Comparison of ENCODE assay signal across 9 mouse cellular contexts in the genomic region with DNA sequence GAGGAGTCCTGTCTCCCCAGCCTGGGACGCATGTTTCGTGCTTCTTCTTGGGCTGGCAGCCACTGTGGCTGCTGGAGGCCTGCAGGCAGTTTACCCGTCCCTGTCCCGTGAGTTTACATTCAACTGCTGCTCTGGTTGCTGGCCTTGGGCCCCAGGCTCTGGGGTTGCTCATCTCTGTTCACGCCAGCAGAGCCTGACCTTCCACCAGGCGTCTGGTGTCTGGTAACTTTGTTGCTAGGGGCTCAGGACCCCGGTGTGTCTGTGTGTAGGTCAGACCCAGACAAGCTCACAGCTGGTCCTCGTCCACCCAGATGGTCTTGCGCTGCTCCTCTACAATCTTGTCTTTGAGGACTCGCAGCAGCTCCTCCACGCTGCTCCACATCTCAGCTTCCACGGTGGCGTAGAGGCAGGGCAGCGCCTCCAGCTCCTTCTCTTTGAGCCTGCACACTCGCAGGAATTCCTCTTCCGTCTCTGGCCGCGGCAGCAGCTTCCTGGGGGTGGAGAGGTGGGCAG. TPM values are rescaled to one million over a fixed set of nuclear protein-coding genes. Genes with fewer than 3 reads are reported as not detected.
DNase-seq lines count a peak whose midpoint lies in the region; ATAC-seq and TF ChIP-seq lines count a peak whose summit lies in the region.
"Had no signal": no experiment of that assay in that cellular context is flagged by ENCODE, and none has a peak within 500 bp of the region (broad histone marks: within the 10 kb centered on the region; RNA-seq: fewer than 3 reads in every experiment).

No protein-coding gene starts in this region.

- H3K9ac ChIP-seq in hindbrain, embryonic 14.5 days: no peak overlapping the region
- H3K9ac ChIP-seq in lung, postnatal 0 days (replicated peaks; ENCODE audit: low read depth): no peak overlapping the region
- no peak overlapping the region for H3K9ac ChIP-seq in stomach, embryonic 15.5 days
- H3K9ac ChIP-seq: liver, embryonic 14.5 days had no signal

- no peaks in the 10 kb centered on the region for H3K9me3 ChIP-seq in hindbrain, embryonic 14.5 days (ENCODE audit: control insufficient read depth, low read length)
- no peaks in the 10 kb centered on the region for H3K9me3 ChIP-seq in lung, postnatal 0 days (ENCODE audit: low read length)
- no peaks in the 10 kb centered on the region for H3K9me3 ChIP-seq in stomach, embryonic 15.5 days

- H3K4me3 ChIP-seq in layer of hippocampus, adult 2 months: no peak overlapping the region
- no peak overlapping the region for H3K4me3 ChIP-seq in hindbrain, embryonic 14.5 days (replicated peaks; ENCODE audit: low read length)
- H3K4me3 ChIP-seq in lung, postnatal 0 days (ENCODE audit: low read depth, low read length): no peak overlapping the region
- 0 out of 2 replicates have a peak overlapping the region, but pooled peaks have one; percentile 0 for H3K4me3 ChIP-seq in stomach, embryonic 15.5 days (replicated peaks)

- TF ChIP-seq CTCF in layer of hippocampus, adult 2 months (conservative IDR thresholded peaks at IDR 0.05): peak; percentile 56
- peak; percentile 2; the same call in 1 of the 2 replicates for TF ChIP-seq CTCF in lung, postnatal 0 days (IDR thresholded peaks at IDR 0.05)

- no peak for ATAC-seq in hindbrain, embryonic 14.5 days (ENCODE audit: low FRiP score)
- ATAC-seq in lung, postnatal 0 days: peak; percentile 43
- ATAC-seq in stomach, embryonic 15.5 days (ENCODE audit: insufficient read depth, low FRiP score, low read depth): peak; percentile 50; the same call in 1 of the 2 replicates

- peak overlapping the region; percentile 20 for H3K4me2 ChIP-seq in hindbrain, embryonic 14.5 days (replicated peaks)
- H3K4me2 ChIP-seq in lung, postnatal 0 days (replicated peaks; ENCODE audit: low read depth, low read length): peak overlapping the region; percentile 35; the same call in 1 of the 2 replicates
- H3K4me2 ChIP-seq in stomach, embryonic 15.5 days: peak overlapping the region; percentile 41

- no peak overlapping the region for H3K27ac ChIP-seq in layer of hippocampus, adult 2 months
- H3K27ac ChIP-seq in hindbrain, embryonic 14.5 days: no peak overlapping the region
- H3K27ac ChIP-seq in lung, postnatal 0 days (ENCODE audit: low read length): no peak overlapping the region
- H3K27ac ChIP-seq in stomach, embryonic 15.5 days: peak overlapping the region; percentile 77
- H3K27ac ChIP-seq: liver, embryonic 14.5 days had no signal

- H3K27me3 ChIP-seq in hindbrain, embryonic 14.5 days (ENCODE audit: control insufficient read depth, insufficient read depth, low read length): 0 out of 2 replicates have a peak, but pooled peaks cover 5% of the 10 kb centered on the region
- H3K27me3 ChIP-seq in lung, postnatal 0 days (replicated peaks; ENCODE audit: insufficient read depth, low read length): no peaks in the 10 kb centered on the region
- H3K27me3 ChIP-seq in stomach, embryonic 15.5 days (replicated peaks): no peaks in the 10 kb centered on the region

- peaks cover 12% of the 10 kb centered on the region; the same call in 1 of the 2 replicates for H3K4me1 ChIP-seq in hindbrain, embryonic 14.5 days (replicated peaks; ENCODE audit: control insufficient read depth, insufficient read depth, low read length)
- peaks cover 7% of the 10 kb centered on the region; the same call in 1 of the 2 replicates for H3K4me1 ChIP-seq in lung, postnatal 0 days (ENCODE audit: insufficient read depth, low read depth, low read length)
- H3K4me1 ChIP-seq in stomach, embryonic 15.5 days: peaks cover 29% of the 10 kb centered on the region

- 21% methylated on average over 18 of the region's 18 CpGs for WGBS in hindbrain, embryonic 14.5 days
- 10% methylated on average over 18 of the region's 18 CpGs for WGBS in lung, postnatal 0 days
- WGBS in stomach, embryonic 15.5 days: 8% methylated on average over 18 of the region's 18 CpGs

- no peak for TF ChIP-seq EP300 in lung, postnatal 0 days (IDR thresholded peaks at IDR 0.05)

- DNase-seq in layer of hippocampus, adult 2 months (ENCODE audit: low spot score in 2 of 2): no peak
- no peak for DNase-seq in layer of hippocampus, postnatal 25 days (ENCODE audit: extremely low spot score in 1 of 2, low spot score in 1 of 2)
- peak; percentile 32 for DNase-seq in embryo, embryonic 9.5 days (ENCODE audit: extremely low spot score)
- no peak for DNase-seq in hindbrain, embryonic 14.5 days (ENCODE audit: low spot score)
- DNase-seq in lung, postnatal 0 days (ENCODE audit: low spot score): no peak
- DNase-seq in urinary bladder, postnatal 25 days (ENCODE audit: low spot score): no peak
- no peak for DNase-seq in gastrocnemius, adult 18-20 months (ENCODE audit: low spot score)

- H3K36me3 ChIP-seq in hindbrain, embryonic 14.5 days (replicated peaks; ENCODE audit: control insufficient read depth, insufficient read depth): no peaks in the 10 kb centered on the region
- no peaks in the 10 kb centered on the region for H3K36me3 ChIP-seq in lung, postnatal 0 days (ENCODE audit: insufficient read depth, low read length)
- H3K36me3 ChIP-seq in stomach, embryonic 15.5 days: no peaks in the 10 kb centered on the region

RNA-seq across cellular contexts. Expression of a gene that starts 42.9 kb away (rescaled TPM):
- total RNA-seq in layer of hippocampus, adult 2 months (2021): 10 to 100 TPM; 78.3 to 80.5 TPM
- 100 to 1,000 TPM; 101 to 111 TPM for total RNA-seq in layer of hippocampus, postnatal 25 days (2021)
- 23.8 and 25.0 TPM in 2 replicates for polyA plus RNA-seq in hindbrain, embryonic 14.5 days (2014; fragmentation: Nextera tagmentation; extraction: Ambion mirVana)
- polyA plus RNA-seq in lung, postnatal 0 days (2015; fragmentation: Nextera tagmentation; extraction: Ambion mirVana): 25.4 and 32.0 TPM in 2 replicates
- polyA plus RNA-seq in stomach, embryonic 15.5 days (2015; fragmentation: Nextera tagmentation; extraction: Ambion mirVana): 49.5 and 50.1 TPM in 2 replicates
- total RNA-seq in gastrocnemius, adult 18-20 months (2021): 10 to 100 TPM; 21.7 to 24.4 TPM
